ENCODE assay signal across 14 mouse cellular contexts in genomic region chr13:56093680-56094079, GRCm38 (mm10). TPM values are rescaled to one million over a fixed set of nuclear protein-coding genes. Genes with fewer than 3 reads are reported as not detected.
A peak's percentile ranks its signal among the peaks of the same experiment; 100 is the strongest.
DNase-seq lines count a peak whose midpoint lies in the region; ATAC-seq and TF ChIP-seq lines count a peak whose summit lies in the region.
"Had no signal": no experiment of that assay in that cellular context is flagged by ENCODE, and none has a peak within 500 bp of the region (broad histone marks: within the 10 kb centered on the region; RNA-seq: fewer than 3 reads in every experiment).

No protein-coding gene starts in this region.

- TF ChIP-seq CTCF in thymus, adult 2 months (IDR thresholded peaks at IDR 0.05; ENCODE audit: borderline replicate concordance, control insufficient read depth, extremely low read depth, insufficient read depth, low read length, poor library complexity) = no peak

- H3K27ac ChIP-seq in embryonic facial prominence, embryonic 14.5 days (replicated peaks; ENCODE audit: low read depth, low read length) = no peak overlapping the region
- H3K27ac ChIP-seq in embryonic facial prominence, embryonic 10.5 days (replicated peaks) = no peak overlapping the region
- peak overlapping the region; percentile 43; the same call in 1 of the 2 replicates for H3K27ac ChIP-seq in kidney, embryonic 15.5 days
- H3K27ac ChIP-seq in thymus, adult 2 months (ENCODE audit: control insufficient read depth, insufficient read depth, low read length) = no peak overlapping the region
- H3K27ac ChIP-seq: embryonic facial prominence, embryonic 13.5 days; liver, embryonic 14.5 days had no signal

- peak; percentile 39 for ATAC-seq in embryonic facial prominence, embryonic 14.5 days (ENCODE audit: low read depth)
- ATAC-seq in kidney, embryonic 15.5 days (replicated peaks; ENCODE audit: low FRiP score) = no peak

- no peak for TF ChIP-seq POLR2A in thymus, adult 2 months (IDR thresholded peaks at IDR 0.05; ENCODE audit: control insufficient read depth, extremely low read depth, insufficient read depth, low read length, poor library complexity)

- H3K9ac ChIP-seq in embryonic facial prominence, embryonic 14.5 days (ENCODE audit: low read depth, low read length) = no peak overlapping the region
- H3K9ac ChIP-seq in kidney, embryonic 15.5 days = no peak overlapping the region
- H3K9ac ChIP-seq: embryonic facial prominence, embryonic 13.5 days; liver, embryonic 14.5 days had no signal

- H3K4me2 ChIP-seq in embryonic facial prominence, embryonic 14.5 days (ENCODE audit: low read depth, low read length) = no peak overlapping the region
- no peak overlapping the region for H3K4me2 ChIP-seq in kidney, embryonic 15.5 days
- H3K4me2 ChIP-seq: embryonic facial prominence, embryonic 13.5 days had no signal

- H3K4me3 ChIP-seq in embryonic facial prominence, embryonic 14.5 days (ENCODE audit: low read depth, low read length) = no peak overlapping the region
- H3K4me3 ChIP-seq in embryonic facial prominence, embryonic 10.5 days = no peak overlapping the region
- no peak overlapping the region for H3K4me3 ChIP-seq in kidney, embryonic 15.5 days (replicated peaks)
- H3K4me3 ChIP-seq in thymus, adult 2 months (ENCODE audit: control insufficient read depth, insufficient read depth, low read length) = no peak overlapping the region
- H3K4me3 ChIP-seq: embryonic facial prominence, embryonic 13.5 days; megakaryocyte, embryonic 14.5 days had no signal

- peak; percentile 66 for DNase-seq in embryonic facial prominence, embryonic 14.5 days (ENCODE audit: low spot score)
- DNase-seq in embryonic facial prominence, embryonic 10.5 days (ENCODE audit: low spot score) = no peak
- no peak for DNase-seq in kidney, adult 18-20 months
- peak; percentile 69 to 78 for DNase-seq in right cerebral cortex, postnatal 10 days (ENCODE audit: low spot score in 2 of 2)
- no peak for DNase-seq in right cerebral cortex, postnatal 4 days
- no peak for DNase-seq in thymus, adult 2 months
- no peak for DNase-seq in layer of hippocampus, adult 9-10 months (ENCODE audit: low spot score)
- DNase-seq: adrenal gland, adult 2 months; gastrocnemius, postnatal 10 days; thymus, postnatal 36 days had no signal

- H3K9me3 ChIP-seq in embryonic facial prominence, embryonic 14.5 days (ENCODE audit: control insufficient read depth, low read length) = no peaks in the 10 kb centered on the region
- H3K9me3 ChIP-seq in embryonic facial prominence, embryonic 10.5 days = no peaks in the 10 kb centered on the region
- no peaks in the 10 kb centered on the region for H3K9me3 ChIP-seq in kidney, embryonic 15.5 days (replicated peaks)
- H3K9me3 ChIP-seq: embryonic facial prominence, embryonic 13.5 days; megakaryocyte, embryonic 14.5 days had no signal

- H3K4me1 ChIP-seq in embryonic facial prominence, embryonic 14.5 days (ENCODE audit: control insufficient read depth, insufficient read depth, low read length) = no peaks in the 10 kb centered on the region
- H3K4me1 ChIP-seq in embryonic facial prominence, embryonic 10.5 days = peaks cover 8% of the 10 kb centered on the region; the same call in 1 of the 2 replicates
- H3K4me1 ChIP-seq in kidney, embryonic 15.5 days = peaks cover 38% of the 10 kb centered on the region
- no peaks in the 10 kb centered on the region for H3K4me1 ChIP-seq in thymus, adult 2 months (replicated peaks; ENCODE audit: control insufficient read depth, insufficient read depth, low read length)

- no peaks in the 10 kb centered on the region for H3K27me3 ChIP-seq in embryonic facial prominence, embryonic 14.5 days (replicated peaks; ENCODE audit: control insufficient read depth, insufficient read depth, low read length)
- H3K27me3 ChIP-seq in embryonic facial prominence, embryonic 10.5 days (replicated peaks; ENCODE audit: low read depth, poor library complexity, severe bottlenecking) = no peaks in the 10 kb centered on the region
- H3K27me3 ChIP-seq in kidney, embryonic 15.5 days = no peaks in the 10 kb centered on the region
- no peaks in the 10 kb centered on the region for H3K27me3 ChIP-seq in thymus, adult 2 months (ENCODE audit: control insufficient read depth, insufficient read depth, low read length)
- H3K27me3 ChIP-seq: embryonic facial prominence, embryonic 13.5 days; megakaryocyte, embryonic 14.5 days had no signal

- H3K36me3 ChIP-seq in embryonic facial prominence, embryonic 14.5 days (ENCODE audit: control insufficient read depth, insufficient read depth, low read length) = peaks cover 56% of the 10 kb centered on the region
- H3K36me3 ChIP-seq in embryonic facial prominence, embryonic 10.5 days (replicated peaks) = peaks cover 94% of the 10 kb centered on the region
- H3K36me3 ChIP-seq in kidney, embryonic 15.5 days = peaks cover 74% of the 10 kb centered on the region
- peaks cover 29% of the 10 kb centered on the region for H3K36me3 ChIP-seq in thymus, adult 2 months (ENCODE audit: control insufficient read depth, insufficient read depth, low read length)

- 86% methylated on average over 3 of the region's 3 CpGs for WGBS in embryonic facial prominence, embryonic 14.5 days
- 93% methylated on average over 3 of the region's 3 CpGs for WGBS in embryonic facial prominence, embryonic 10.5 days
- 39% methylated on average over 3 of the region's 3 CpGs for WGBS in kidney, embryonic 15.5 days
- 97% methylated on average over 3 of the region's 3 CpGs for WGBS in thymus, adult 2 months

RNA-seq across cellular contexts. Expression of gene H2afy, which starts 42.5 kb away (rescaled TPM):
- 246 and 265 TPM in 2 replicates for polyA plus RNA-seq in embryonic facial prominence, embryonic 14.5 days (2014; fragmentation: Nextera tagmentation; extraction: Ambion mirVana)
- 478 and 497 TPM in 2 replicates for polyA plus RNA-seq in embryonic facial prominence, embryonic 10.5 days (2016; fragmentation: Nextera tagmentation; extraction: Ambion mirVana)
- polyA plus RNA-seq in kidney, embryonic 15.5 days (2015; fragmentation: Nextera tagmentation; extraction: Ambion mirVana) = 395 and 406 TPM in 2 replicates
- 316 and 458 TPM in 2 replicates for polyA plus RNA-seq in thymus, adult 2 months (2012; rRNA removed)

Comparison
In these comparisons a context has a peak if more than half of its experiments do, and no peak if none do; other contexts are left out.
1. DNase-seq: peak in embryonic facial prominence, embryonic 14.5 days (single experiment) and right cerebral cortex, postnatal 10 days (2 of 2); none in embryonic facial prominence, embryonic 10.5 days (single experiment), kidney, adult 18-20 months (single experiment), right cerebral cortex, postnatal 4 days (single experiment), thymus, adult 2 months (single experiment) and layer of hippocampus, adult 9-10 months (single experiment).